Mouse (Mus musculus): Measurements from ENCODE around the gene Ccdc171.

DNA sequence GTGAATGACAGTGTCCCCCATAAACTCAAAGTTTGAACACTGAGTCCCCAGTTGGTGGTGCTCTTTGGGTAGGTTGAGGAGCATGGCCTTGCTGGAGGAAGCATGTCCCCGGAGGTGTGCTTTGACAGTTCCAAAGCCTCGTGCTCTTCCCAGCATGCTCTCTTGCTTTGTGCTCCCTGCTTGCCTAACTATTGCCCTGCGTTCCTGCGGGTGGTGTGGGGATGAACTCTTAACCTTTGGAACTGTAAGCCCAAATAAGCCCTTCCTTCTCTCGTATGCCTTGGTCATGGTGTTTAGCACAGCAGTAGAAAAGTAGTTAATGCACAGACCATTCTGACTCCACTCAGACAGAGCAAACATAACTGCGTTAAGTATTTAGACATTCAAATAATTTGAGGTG lies 47.2 kb downstream of the Ccdc171 start:
- no peak for TF ChIP-seq CTCF (IDR thresholded peaks at IDR 0.05; ENCODE audit: low read depth)
- no peak for TF ChIP-seq EP300 (IDR thresholded peaks at IDR 0.05; ENCODE audit: low read depth)
